Mouse (Mus musculus): ENCODE results near the gene Oosp2. TPM values are rescaled to one million over a fixed set of nuclear protein-coding genes. Genes with fewer than 3 reads are reported as not detected.

Oosp2 gene
- not detected in 2 replicates for polyA plus RNA-seq (2014; fragmentation: Nextera tagmentation; extraction: Ambion mirVana)

DNA sequence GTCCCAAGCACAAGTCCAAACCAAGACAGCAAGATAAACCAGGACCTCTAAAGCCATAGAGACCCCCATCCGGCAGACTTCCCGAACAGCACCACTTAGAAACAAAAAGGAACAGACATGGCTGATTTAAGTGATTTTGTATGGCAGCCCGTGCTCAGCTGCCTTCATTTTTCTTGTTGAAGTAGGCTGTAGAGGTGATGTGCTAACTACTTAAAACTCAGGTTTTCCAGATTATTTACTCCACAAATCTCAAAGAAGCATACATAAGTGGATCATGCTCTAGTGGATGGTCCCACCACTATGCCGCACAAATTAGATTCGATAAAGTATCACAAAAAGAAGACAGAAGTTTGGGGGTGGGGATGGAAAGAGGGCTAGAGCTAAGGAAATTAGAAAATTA is at the start of gene Oosp2:
Oosp2 (minus strand) TSS at position 101 of the 400 bp plus-strand sequence.
- H3K9ac ChIP-seq (ENCODE audit: low read depth, low read length): no peak within 1 kb of the TSS
- no peaks in the 10 kb centered on the region for H3K4me1 ChIP-seq (ENCODE audit: control insufficient read depth, insufficient read depth, low read length)
- no peaks in the 10 kb centered on the region for H3K9me3 ChIP-seq (ENCODE audit: control insufficient read depth, low read length)
- H3K36me3 ChIP-seq (ENCODE audit: control insufficient read depth, insufficient read depth, low read length): no peaks in the 10 kb centered on the region
- no peak within 1 kb of the TSS for H3K4me2 ChIP-seq (replicated peaks; ENCODE audit: low read depth, low read length)
- no peak within 1 kb of the TSS for H3K4me3 ChIP-seq (ENCODE audit: low read length)
- H3K27me3 ChIP-seq (ENCODE audit: control insufficient read depth, insufficient read depth, low read length): no peaks in the 10 kb centered on the region
- no peak within 1 kb of the TSS for H3K27ac ChIP-seq (ENCODE audit: low read depth, low read length)
- no peak for ATAC-seq (ENCODE audit: low FRiP score, low TSS enrichment)
- WGBS: 94% methylated on average over 5 of the region's 5 CpGs

DNA sequence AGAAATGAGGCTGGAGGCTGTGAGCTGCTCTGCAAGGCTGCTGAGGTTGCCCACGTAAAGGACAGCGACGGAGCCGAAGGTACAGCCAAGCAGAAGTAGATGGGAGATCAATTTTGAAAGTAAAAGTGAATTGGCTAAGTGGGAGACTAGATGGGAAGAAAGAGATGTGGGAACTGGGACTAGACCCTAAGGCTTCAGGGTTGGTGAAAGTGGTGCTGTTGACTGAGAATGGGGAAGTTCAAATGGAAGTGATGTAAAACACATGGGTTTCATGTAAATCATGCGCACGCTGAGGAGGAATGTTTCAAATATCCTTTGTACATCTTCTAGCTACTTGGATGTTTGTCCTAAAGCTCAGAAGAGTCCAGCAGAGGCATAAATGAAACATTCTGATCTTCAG is 38.0 kb upstream of the Oosp2 start:
- Histone ChIP-seq H3K27ac (ENCODE audit: low read depth, low read length) (no peak overlapping the region), H3K9me3 (ENCODE audit: control insufficient read depth, low read length) (no peaks in the 10 kb centered on the region), H3K4me1 (ENCODE audit: control insufficient read depth, insufficient read depth, low read length) (no peaks in the 10 kb centered on the region), H3K4me3 (ENCODE audit: low read length) (no peak overlapping the region), H3K9ac (ENCODE audit: low read depth, low read length) (no peak overlapping the region), H3K4me2 (replicated peaks; ENCODE audit: low read depth, low read length) (no peak overlapping the region), H3K27me3 (ENCODE audit: control insufficient read depth, insufficient read depth, low read length) (no peaks in the 10 kb centered on the region), H3K36me3 (ENCODE audit: control insufficient read depth, insufficient read depth, low read length) (no peaks in the 10 kb centered on the region)
- 91% methylated on average over 6 of the region's 6 CpGs for WGBS
- ATAC-seq (ENCODE audit: low FRiP score, low TSS enrichment): no peak

DNA sequence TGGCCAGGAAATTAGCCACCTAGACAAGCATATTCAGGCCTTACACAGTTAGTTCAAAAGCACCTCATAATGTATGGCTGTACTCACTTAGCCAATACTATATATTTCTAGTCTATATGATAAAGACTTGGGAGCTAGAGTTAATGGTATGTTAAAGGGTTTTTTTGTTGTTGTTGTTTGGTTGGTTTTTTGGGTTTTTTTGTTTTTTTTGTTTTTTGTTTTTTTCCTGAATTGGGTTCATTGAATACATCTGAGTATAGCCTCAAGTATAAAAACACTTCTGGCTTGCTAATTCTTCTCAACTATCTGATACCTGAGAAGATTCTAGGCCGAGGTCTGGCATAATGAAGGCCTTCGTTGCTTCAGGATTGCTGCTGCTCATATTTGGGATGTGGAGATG is 36.4 kb upstream of the Oosp2 start, which contains the start of gene Oosp3:
Oosp3 (plus strand) TSS at position 301 of the 400 bp plus-strand sequence.
- H3K36me3 ChIP-seq (ENCODE audit: control insufficient read depth, insufficient read depth, low read length): no peaks in the 10 kb centered on the region
- H3K27ac ChIP-seq (ENCODE audit: low read depth, low read length): no peak within 1 kb of the TSS
- H3K9ac ChIP-seq (ENCODE audit: low read depth, low read length): no peak within 1 kb of the TSS
- no peaks in the 10 kb centered on the region for H3K27me3 ChIP-seq (ENCODE audit: control insufficient read depth, insufficient read depth, low read length)
- H3K4me3 ChIP-seq (ENCODE audit: low read length): no peak within 1 kb of the TSS
- H3K4me2 ChIP-seq (replicated peaks; ENCODE audit: low read depth, low read length): no peak within 1 kb of the TSS
- ATAC-seq (ENCODE audit: low FRiP score, low TSS enrichment): no peak
- H3K9me3 ChIP-seq (ENCODE audit: control insufficient read depth, low read length): no peaks in the 10 kb centered on the region
- WGBS: 86% methylated on average over 2 of the region's 2 CpGs
- no peaks in the 10 kb centered on the region for H3K4me1 ChIP-seq (ENCODE audit: control insufficient read depth, insufficient read depth, low read length)

DNA sequence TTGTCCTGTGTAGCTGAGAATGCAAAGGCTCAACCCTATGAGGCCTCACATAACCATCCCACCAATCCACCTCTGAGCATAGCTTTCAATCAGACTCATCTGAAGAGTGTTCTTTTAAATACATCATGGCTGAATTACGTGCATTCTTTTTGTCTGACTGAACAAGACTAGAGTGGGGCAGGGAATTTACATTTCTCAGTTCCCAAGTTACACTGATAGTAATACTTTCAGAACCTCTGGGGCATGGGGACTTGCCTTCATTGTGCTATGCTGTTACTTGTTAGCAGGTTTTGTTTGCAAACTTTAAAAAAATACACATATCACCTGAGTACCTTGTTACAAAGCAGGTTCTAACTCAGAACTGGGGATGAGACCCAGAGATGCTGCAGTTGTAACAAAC is 31.1 kb upstream of the Oosp2 start:
- Histone ChIP-seq H3K9ac (ENCODE audit: low read depth, low read length) (no peak overlapping the region), H3K4me1 (ENCODE audit: control insufficient read depth, insufficient read depth, low read length) (no peaks in the 10 kb centered on the region), H3K36me3 (ENCODE audit: control insufficient read depth, insufficient read depth, low read length) (no peaks in the 10 kb centered on the region), H3K27me3 (ENCODE audit: control insufficient read depth, insufficient read depth, low read length) (no peaks in the 10 kb centered on the region), H3K4me3 (ENCODE audit: low read length) (no peak overlapping the region), H3K27ac (ENCODE audit: low read depth, low read length) (no peak overlapping the region), H3K9me3 (ENCODE audit: control insufficient read depth, low read length) (no peaks in the 10 kb centered on the region), H3K4me2 (replicated peaks; ENCODE audit: low read depth, low read length) (no peak overlapping the region)
- no peak for ATAC-seq (ENCODE audit: low FRiP score, low TSS enrichment)
- WGBS: 54% methylated on average over 1 of the region's 1 CpGs

DNA sequence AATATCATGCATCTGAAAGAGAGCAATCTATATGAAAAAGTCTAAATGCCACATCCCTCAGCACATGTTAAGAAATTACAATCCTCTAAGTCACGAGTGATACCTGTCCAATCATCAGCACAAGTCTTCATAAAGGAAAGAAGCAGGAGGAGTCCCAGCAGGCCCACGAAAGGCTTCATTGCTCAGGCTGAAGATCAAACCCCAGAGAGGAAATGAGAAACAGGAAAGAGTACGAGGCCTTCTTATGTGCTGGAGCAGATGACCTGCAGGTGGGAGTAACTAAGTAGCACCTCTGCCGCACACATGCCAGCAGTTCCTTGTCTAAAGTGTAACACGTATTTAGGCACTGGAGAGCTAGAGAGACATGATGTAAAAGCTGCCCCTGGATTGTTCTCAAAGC is 30.5 kb upstream of the Oosp2 start, which contains the start of gene Oosp1:
Oosp1 (minus strand) TSS at position 312 of the 400 bp plus-strand sequence.
- no peak within 1 kb of the TSS for H3K9ac ChIP-seq (ENCODE audit: low read depth, low read length)
- no peaks in the 10 kb centered on the region for H3K4me1 ChIP-seq (ENCODE audit: control insufficient read depth, insufficient read depth, low read length)
- no peaks in the 10 kb centered on the region for H3K9me3 ChIP-seq (ENCODE audit: control insufficient read depth, low read length)
- no peaks in the 10 kb centered on the region for H3K36me3 ChIP-seq (ENCODE audit: control insufficient read depth, insufficient read depth, low read length)
- H3K4me3 ChIP-seq (ENCODE audit: low read length): no peak within 1 kb of the TSS
- 56% methylated on average over 5 of the region's 5 CpGs for WGBS
- no peak within 1 kb of the TSS for H3K4me2 ChIP-seq (replicated peaks; ENCODE audit: low read depth, low read length)
- H3K27ac ChIP-seq (ENCODE audit: low read depth, low read length): no peak within 1 kb of the TSS
- ATAC-seq (ENCODE audit: low FRiP score, low TSS enrichment): no peak
- H3K27me3 ChIP-seq (ENCODE audit: control insufficient read depth, insufficient read depth, low read length): no peaks in the 10 kb centered on the region

DNA sequence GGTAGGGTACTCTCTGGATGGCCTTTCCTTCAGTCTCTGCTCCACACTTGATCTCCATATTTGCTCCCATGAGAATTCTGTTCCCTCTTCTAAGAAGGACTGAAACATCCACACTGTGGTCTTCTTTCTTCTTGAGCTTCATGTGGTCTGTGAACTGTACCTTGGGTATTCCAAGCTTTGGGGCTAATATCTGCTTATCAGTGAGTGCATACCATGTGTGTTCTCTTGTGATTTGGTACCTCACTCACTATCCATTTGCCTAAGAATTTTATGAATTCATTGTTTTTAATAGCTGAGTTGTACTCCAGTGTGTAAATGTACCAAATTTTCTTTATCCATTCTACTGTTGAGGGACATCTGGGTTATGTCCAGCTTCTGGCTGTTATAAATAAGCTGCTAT is 1.2 kb upstream of the Oosp2 start:
- ATAC-seq (ENCODE audit: low FRiP score, low TSS enrichment): no peak
- Histone ChIP-seq H3K9ac (ENCODE audit: low read depth, low read length) (no peak overlapping the region), H3K9me3 (ENCODE audit: control insufficient read depth, low read length) (no peaks in the 10 kb centered on the region), H3K27me3 (ENCODE audit: control insufficient read depth, insufficient read depth, low read length) (no peaks in the 10 kb centered on the region), H3K4me3 (ENCODE audit: low read length) (no peak overlapping the region), H3K4me1 (ENCODE audit: control insufficient read depth, insufficient read depth, low read length) (no peaks in the 10 kb centered on the region), H3K4me2 (replicated peaks; ENCODE audit: low read depth, low read length) (no peak overlapping the region), H3K36me3 (ENCODE audit: control insufficient read depth, insufficient read depth, low read length) (no peaks in the 10 kb centered on the region), H3K27ac (ENCODE audit: low read depth, low read length) (no peak overlapping the region)

DNA sequence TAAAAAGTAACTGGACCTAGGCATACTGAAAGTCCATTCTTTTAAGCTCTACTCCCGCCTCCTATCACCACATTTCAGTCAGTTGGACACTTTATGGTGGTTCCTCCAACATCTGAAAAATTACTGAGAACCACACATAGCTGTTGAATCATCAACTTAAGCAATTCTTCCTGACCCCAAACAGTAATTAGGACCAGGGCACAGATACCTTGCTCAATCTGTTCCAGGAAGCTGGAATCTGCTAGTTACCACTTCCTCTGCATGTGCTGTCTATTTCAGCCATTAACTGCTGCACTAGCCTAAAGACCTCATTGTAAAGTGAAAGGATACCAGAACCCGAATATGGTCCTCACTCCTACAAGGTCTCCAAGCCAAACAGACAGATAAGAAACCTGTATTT is 1.2 kb downstream of the Oosp2 start:
- Histone ChIP-seq H3K4me3 (ENCODE audit: low read length) (no peak overlapping the region), H3K27ac (ENCODE audit: low read depth, low read length) (no peak overlapping the region), H3K36me3 (ENCODE audit: control insufficient read depth, insufficient read depth, low read length) (no peaks in the 10 kb centered on the region), H3K9me3 (ENCODE audit: control insufficient read depth, low read length) (no peaks in the 10 kb centered on the region), H3K27me3 (ENCODE audit: control insufficient read depth, insufficient read depth, low read length) (no peaks in the 10 kb centered on the region), H3K9ac (ENCODE audit: low read depth, low read length) (no peak overlapping the region), H3K4me2 (replicated peaks; ENCODE audit: low read depth, low read length) (no peak overlapping the region), H3K4me1 (ENCODE audit: control insufficient read depth, insufficient read depth, low read length) (no peaks in the 10 kb centered on the region)
- WGBS: 79% methylated on average over 2 of the region's 2 CpGs
- ATAC-seq (ENCODE audit: low FRiP score, low TSS enrichment): no peak

DNA sequence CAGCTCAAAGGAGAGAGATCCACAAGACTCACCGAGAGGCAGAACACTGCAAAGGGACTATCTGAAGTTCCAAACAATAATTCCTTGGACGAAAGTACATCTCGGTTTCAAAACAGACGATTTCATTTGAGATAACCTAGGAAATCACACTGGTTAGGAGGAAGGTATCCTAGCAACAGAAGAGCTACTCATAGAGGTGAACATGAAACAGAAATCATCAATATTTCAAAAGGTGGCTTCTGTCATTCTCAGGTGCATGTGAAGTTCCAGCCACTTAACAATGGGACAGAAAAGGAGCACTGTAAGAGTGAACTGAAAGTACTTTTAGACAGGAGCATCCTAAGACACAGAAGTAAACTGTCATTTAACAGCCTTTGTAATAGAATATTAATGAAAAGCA is 10.8 kb downstream of the Oosp2 start:
- ATAC-seq (ENCODE audit: low FRiP score, low TSS enrichment): no peak
- H3K4me2 ChIP-seq (replicated peaks; ENCODE audit: low read depth, low read length): no peak overlapping the region
- H3K36me3 ChIP-seq (ENCODE audit: control insufficient read depth, insufficient read depth, low read length): no peaks in the 10 kb centered on the region
- no peaks in the 10 kb centered on the region for H3K9me3 ChIP-seq (ENCODE audit: control insufficient read depth, low read length)
- no peak overlapping the region for H3K9ac ChIP-seq (ENCODE audit: low read depth, low read length)
- no peak overlapping the region for H3K27ac ChIP-seq (ENCODE audit: low read depth, low read length)
- H3K4me1 ChIP-seq (ENCODE audit: control insufficient read depth, insufficient read depth, low read length): no peaks in the 10 kb centered on the region
- no peak overlapping the region for H3K4me3 ChIP-seq (ENCODE audit: low read length)
- 79% methylated on average over 4 of the region's 4 CpGs for WGBS
- no peaks in the 10 kb centered on the region for H3K27me3 ChIP-seq (ENCODE audit: control insufficient read depth, insufficient read depth, low read length)

DNA sequence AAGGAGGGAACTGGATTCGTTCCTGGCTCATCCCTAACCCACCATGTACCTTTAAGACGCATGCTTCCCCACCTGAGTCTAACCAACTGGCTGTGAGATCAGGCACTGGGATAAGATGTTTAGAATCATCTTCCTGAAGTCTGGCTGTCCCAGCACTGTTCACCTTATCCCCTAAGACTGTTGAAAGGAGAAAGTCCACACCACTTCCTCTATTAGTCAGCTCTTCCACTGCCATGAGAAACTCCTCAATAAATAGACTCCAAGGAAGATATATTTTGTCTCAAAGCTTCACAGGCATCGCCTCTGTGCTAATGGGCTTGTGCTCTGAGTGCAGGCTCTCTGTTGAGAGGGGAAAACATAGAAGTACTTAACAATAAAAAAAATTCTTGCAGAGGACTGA is 14.2 kb downstream of the Oosp2 start:
- H3K4me3 ChIP-seq (ENCODE audit: low read length): no peak overlapping the region
- no peaks in the 10 kb centered on the region for H3K27me3 ChIP-seq (ENCODE audit: control insufficient read depth, insufficient read depth, low read length)
- H3K9me3 ChIP-seq (ENCODE audit: control insufficient read depth, low read length): no peaks in the 10 kb centered on the region
- no peak overlapping the region for H3K9ac ChIP-seq (ENCODE audit: low read depth, low read length)
- H3K4me2 ChIP-seq (replicated peaks; ENCODE audit: low read depth, low read length): no peak overlapping the region
- no peaks in the 10 kb centered on the region for H3K36me3 ChIP-seq (ENCODE audit: control insufficient read depth, insufficient read depth, low read length)
- ATAC-seq (ENCODE audit: low FRiP score, low TSS enrichment): no peak
- WGBS: 73% methylated on average over 3 of the region's 3 CpGs
- no peak overlapping the region for H3K27ac ChIP-seq (ENCODE audit: low read depth, low read length)
- no peaks in the 10 kb centered on the region for H3K4me1 ChIP-seq (ENCODE audit: control insufficient read depth, insufficient read depth, low read length)

DNA sequence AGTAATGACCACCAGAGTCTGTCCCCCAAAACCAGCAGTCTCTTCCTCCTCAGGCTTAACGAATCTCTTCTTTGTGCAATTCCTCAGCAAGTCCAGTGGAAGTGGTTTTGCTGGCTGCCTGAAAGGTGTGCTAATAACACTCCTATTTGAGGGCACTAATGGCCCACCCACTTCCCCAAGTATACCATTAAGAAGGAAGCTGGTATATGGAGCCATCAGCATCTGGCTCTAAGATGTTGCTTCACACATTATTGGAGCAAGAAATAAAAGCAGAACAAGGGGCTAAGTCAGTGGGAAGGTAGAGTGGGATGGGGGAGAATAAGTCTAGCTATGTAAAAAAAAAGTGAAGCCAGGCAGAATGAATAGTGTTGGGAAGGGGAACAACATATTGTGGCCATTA is 19.6 kb downstream of the Oosp2 start, which contains the start of gene Ms4a3:
Ms4a3 (minus strand) TSS at position 120 of the 400 bp plus-strand sequence.
- H3K36me3 ChIP-seq (ENCODE audit: control insufficient read depth, insufficient read depth, low read length): no peaks in the 10 kb centered on the region
- no peaks in the 10 kb centered on the region for H3K27me3 ChIP-seq (ENCODE audit: control insufficient read depth, insufficient read depth, low read length)
- no peak within 1 kb of the TSS for H3K4me3 ChIP-seq (ENCODE audit: low read length)
- 56% methylated on average over 1 of the region's 1 CpGs for WGBS
- H3K4me1 ChIP-seq (ENCODE audit: control insufficient read depth, insufficient read depth, low read length): no peaks in the 10 kb centered on the region
- no peak for ATAC-seq (ENCODE audit: low FRiP score, low TSS enrichment)
- no peak within 1 kb of the TSS for H3K4me2 ChIP-seq (replicated peaks; ENCODE audit: low read depth, low read length)
- no peak within 1 kb of the TSS for H3K27ac ChIP-seq (ENCODE audit: low read depth, low read length)
- no peaks in the 10 kb centered on the region for H3K9me3 ChIP-seq (ENCODE audit: control insufficient read depth, low read length)
- H3K9ac ChIP-seq (ENCODE audit: low read depth, low read length): no peak within 1 kb of the TSS

All from kidney, embryonic 14.5 days (tissue).